ENCODE assay signal across 10 mouse cellular contexts in the genomic region with DNA sequence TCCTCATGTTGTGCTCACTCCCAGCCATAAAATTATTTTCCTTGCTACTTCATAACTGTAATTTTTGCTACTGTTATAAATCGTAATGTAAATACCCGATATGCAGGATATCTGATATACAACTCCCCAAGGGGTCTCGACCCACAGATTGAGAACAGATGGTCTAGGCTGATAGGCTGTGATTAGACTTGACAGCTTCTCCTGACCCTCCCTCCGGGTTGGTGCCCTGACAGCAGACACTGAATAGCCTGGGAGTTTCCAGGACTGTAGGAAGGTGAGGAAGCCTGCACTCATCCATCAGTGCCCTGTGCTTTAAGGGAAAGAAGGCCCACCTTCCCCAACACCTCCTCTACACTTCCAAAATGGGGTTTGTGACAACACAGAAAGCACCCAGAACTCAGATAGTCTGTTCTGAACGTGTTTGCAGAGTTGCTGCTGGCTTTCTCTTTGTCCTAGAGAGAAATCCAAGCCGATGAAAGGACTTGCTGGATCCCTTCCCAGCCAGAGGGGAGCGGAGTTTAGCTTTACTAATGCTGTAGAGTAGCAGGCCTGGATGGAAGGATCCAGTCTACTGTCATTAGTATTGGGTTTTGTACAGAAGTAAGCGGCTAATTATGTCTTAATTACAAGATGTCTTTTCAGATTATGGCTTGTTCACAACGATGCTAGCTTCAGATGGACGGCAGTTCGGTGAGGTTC.
DNase-seq lines count a peak whose midpoint lies in the region; ATAC-seq and TF ChIP-seq lines count a peak whose summit lies in the region.
"Had no signal": no experiment of that assay in that cellular context is flagged by ENCODE, and none has a peak within 500 bp of the region (broad histone marks: within the 10 kb centered on the region; RNA-seq: fewer than 3 reads in every experiment).

No protein-coding gene starts in this region.

- H3K4me3 ChIP-seq in forebrain, postnatal 0 days (ENCODE audit: low read depth, low read length), result no peak overlapping the region
- H3K4me3 ChIP-seq in forebrain, embryonic 11.5 days (ENCODE audit: low read depth, low read length), result no peak overlapping the region
- H3K4me3 ChIP-seq in lung, embryonic 15.5 days, result no peak overlapping the region
- H3K4me3 ChIP-seq in embryonic facial prominence, embryonic 12.5 days, result no peak overlapping the region
- no peak overlapping the region for H3K4me3 ChIP-seq in neural tube, embryonic 15.5 days (replicated peaks)
- H3K4me3 ChIP-seq: intestine, embryonic 15.5 days had no signal

- no peaks in the 10 kb centered on the region for H3K36me3 ChIP-seq in forebrain, postnatal 0 days (ENCODE audit: insufficient read depth)
- no peaks in the 10 kb centered on the region for H3K36me3 ChIP-seq in forebrain, embryonic 11.5 days (ENCODE audit: control insufficient read depth, insufficient read depth, low read length)
- no peaks in the 10 kb centered on the region for H3K36me3 ChIP-seq in lung, embryonic 15.5 days
- H3K36me3 ChIP-seq in embryonic facial prominence, embryonic 12.5 days, result no peaks in the 10 kb centered on the region
- H3K36me3 ChIP-seq in neural tube, embryonic 15.5 days, result no peaks in the 10 kb centered on the region
- H3K36me3 ChIP-seq: intestine, embryonic 15.5 days had no signal

- no peak for ATAC-seq in forebrain, postnatal 0 days
- ATAC-seq in forebrain, embryonic 11.5 days (replicated peaks; ENCODE audit: low FRiP score), result no peak
- ATAC-seq in lung, embryonic 15.5 days (ENCODE audit: borderline replicate concordance, extremely low read depth, low FRiP score, low TSS enrichment), result no peak
- ATAC-seq in embryonic facial prominence, embryonic 12.5 days (ENCODE audit: insufficient number of reproducible peaks, insufficient read depth, low FRiP score, low TSS enrichment), result 0 out of 2 replicates have a peak, but pooled peaks have one; percentile 62
- ATAC-seq in neural tube, embryonic 15.5 days (ENCODE audit: low FRiP score), result no peak
- ATAC-seq: intestine, embryonic 15.5 days had no signal

- DNase-seq in forebrain, postnatal 0 days, result no peak
- no peak for DNase-seq in forebrain, embryonic 11.5 days (ENCODE audit: low spot score)
- DNase-seq in lung, adult 18-20 months, result no peak
- no peak for DNase-seq in layer of hippocampus, postnatal 36 days
- no peak for DNase-seq in frontal cortex, postnatal 14 days (ENCODE audit: low spot score in 2 of 2)

- 0 out of 2 replicates have a peak overlapping the region, but pooled peaks have one; percentile 10 for H3K9ac ChIP-seq in forebrain, postnatal 0 days
- H3K9ac ChIP-seq in forebrain, embryonic 11.5 days (ENCODE audit: low read length), result no peak overlapping the region
- no peak overlapping the region for H3K9ac ChIP-seq in lung, embryonic 15.5 days
- H3K9ac ChIP-seq in embryonic facial prominence, embryonic 12.5 days, result no peak overlapping the region
- H3K9ac ChIP-seq in neural tube, embryonic 15.5 days (replicated peaks), result no peak overlapping the region
- H3K9ac ChIP-seq: intestine, embryonic 15.5 days had no signal

- WGBS in forebrain, postnatal 0 days, result 46% methylated on average over 11 of the region's 11 CpGs
- 75% methylated on average over 11 of the region's 11 CpGs for WGBS in forebrain, embryonic 11.5 days
- 53% methylated on average over 11 of the region's 11 CpGs for WGBS in lung, embryonic 15.5 days
- WGBS in embryonic facial prominence, embryonic 12.5 days, result 39% methylated on average over 11 of the region's 11 CpGs
- 67% methylated on average over 11 of the region's 11 CpGs for WGBS in neural tube, embryonic 15.5 days

- 0 out of 2 replicates have a peak, but pooled peaks have one; percentile 17 for TF ChIP-seq CTCF in forebrain, postnatal 0 days (IDR thresholded peaks at IDR 0.05; ENCODE audit: low read depth)

- H3K9me3 ChIP-seq in forebrain, postnatal 0 days (ENCODE audit: low read length), result no peaks in the 10 kb centered on the region
- H3K9me3 ChIP-seq in forebrain, embryonic 11.5 days (ENCODE audit: control insufficient read depth, low read length), result no peaks in the 10 kb centered on the region
- H3K9me3 ChIP-seq in lung, embryonic 15.5 days, result no peaks in the 10 kb centered on the region
- H3K9me3 ChIP-seq in embryonic facial prominence, embryonic 12.5 days, result no peaks in the 10 kb centered on the region
- H3K9me3 ChIP-seq in neural tube, embryonic 15.5 days (replicated peaks), result no peaks in the 10 kb centered on the region
- H3K9me3 ChIP-seq: intestine, embryonic 15.5 days had no signal

- H3K4me2 ChIP-seq in forebrain, postnatal 0 days (ENCODE audit: low read depth), result no peak overlapping the region
- H3K4me2 ChIP-seq in forebrain, embryonic 11.5 days (ENCODE audit: low read depth, low read length, severe bottlenecking), result no peak overlapping the region
- H3K4me2 ChIP-seq in lung, embryonic 15.5 days, result no peak overlapping the region
- no peak overlapping the region for H3K4me2 ChIP-seq in embryonic facial prominence, embryonic 12.5 days (replicated peaks)
- no peak overlapping the region for H3K4me2 ChIP-seq in neural tube, embryonic 15.5 days
- H3K4me2 ChIP-seq: intestine, embryonic 15.5 days had no signal

- 0 out of 2 replicates have a peak overlapping the region, but pooled peaks have one; percentile 21 for H3K27ac ChIP-seq in forebrain, postnatal 0 days (ENCODE audit: low read depth, low read length)
- H3K27ac ChIP-seq in forebrain, embryonic 11.5 days (ENCODE audit: low read depth, low read length), result no peak overlapping the region
- H3K27ac ChIP-seq in lung, embryonic 15.5 days, result peak overlapping the region; percentile 92; the same call in 1 of the 2 replicates
- H3K27ac ChIP-seq in embryonic facial prominence, embryonic 12.5 days, result peak overlapping the region; percentile 2; the same call in 1 of the 2 replicates
- peak overlapping the region; percentile 51; the same call in 1 of the 2 replicates for H3K27ac ChIP-seq in neural tube, embryonic 15.5 days (replicated peaks)
- H3K27ac ChIP-seq: intestine, embryonic 15.5 days had no signal

- peaks cover 14% of the 10 kb centered on the region; the same call in 1 of the 2 replicates for H3K4me1 ChIP-seq in forebrain, postnatal 0 days (ENCODE audit: insufficient read depth)
- H3K4me1 ChIP-seq in forebrain, embryonic 11.5 days (replicated peaks; ENCODE audit: control insufficient read depth, insufficient read depth, low read length), result peaks cover 3% of the 10 kb centered on the region; the same call in 1 of the 2 replicates
- peaks cover 36% of the 10 kb centered on the region for H3K4me1 ChIP-seq in lung, embryonic 15.5 days
- H3K4me1 ChIP-seq in embryonic facial prominence, embryonic 12.5 days, result peaks cover 22% of the 10 kb centered on the region
- H3K4me1 ChIP-seq in neural tube, embryonic 15.5 days, result peaks cover 36% of the 10 kb centered on the region

- no peaks in the 10 kb centered on the region for H3K27me3 ChIP-seq in forebrain, postnatal 0 days (ENCODE audit: insufficient read depth, low read length)
- peaks cover 10% of the 10 kb centered on the region; the same call in 1 of the 2 replicates for H3K27me3 ChIP-seq in forebrain, embryonic 11.5 days (ENCODE audit: control insufficient read depth, insufficient read depth, low read length)
- no peaks in the 10 kb centered on the region for H3K27me3 ChIP-seq in lung, embryonic 15.5 days
- 0 out of 2 replicates have a peak, but pooled peaks cover 2% of the 10 kb centered on the region for H3K27me3 ChIP-seq in embryonic facial prominence, embryonic 12.5 days
- no peaks in the 10 kb centered on the region for H3K27me3 ChIP-seq in neural tube, embryonic 15.5 days (replicated peaks)
- H3K27me3 ChIP-seq: CH12.LX; intestine, embryonic 15.5 days had no signal
